Mouse (Mus musculus): ENCODE data around the gene Zfp341. TPM values are rescaled to one million over a fixed set of nuclear protein-coding genes. Genes with fewer than 3 reads are reported as not detected.
A peak's percentile ranks its signal among the peaks of the same experiment; 100 is the strongest.

Gene Zfp341
- total RNA-seq (2022), result 10 to 100 TPM in 3 of 4 experiments, 1 to 10 TPM in 1; 9.5 to 10.9 (median 10.2) TPM

GRCm38 (mm10) chr2:154613118-154614115 is at the start of gene Zfp341, which contains the start of gene 4930519P11Rik:
Gene Zfp341 (plus strand): TSS chr2:154613297.
Gene 4930519P11Rik (minus strand): TSS chr2:154613437.
- DNase-seq (ENCODE audit: low spot score in 2 of 2), result peak; percentile 82 to 86

- DNase-seq (ENCODE audit: low spot score in 2 of 2), result no peak
Observed at GRCm38 (mm10) chr2:154563612-154564170, 49.4 kb upstream of the Zfp341 start.

GRCm38 (mm10) chr2:154565562-154565961 is 47.5 kb upstream of the Zfp341 start:
- no peak for DNase-seq (ENCODE audit: low spot score in 2 of 2)

- no peak for DNase-seq (ENCODE audit: low spot score in 2 of 2)
Observed at GRCm38 (mm10) chr2:154566641-154567040, 46.5 kb upstream of the Zfp341 start.

- DNase-seq (ENCODE audit: low spot score in 2 of 2), result no peak
Observed at GRCm38 (mm10) chr2:154567766-154568165, 45.3 kb upstream of the Zfp341 start.

- DNase-seq (ENCODE audit: low spot score in 2 of 2), result no peak
Observed at GRCm38 (mm10) chr2:154568329-154569070, 44.6 kb upstream of the Zfp341 start.

- DNase-seq (ENCODE audit: low spot score in 2 of 2), result peak in 1 of 2 experiments; percentile 58
Observed at GRCm38 (mm10) chr2:154569071-154569748, 43.9 kb upstream of the Zfp341 start.

- peak; percentile 78 to 86 for DNase-seq (ENCODE audit: low spot score in 2 of 2)
Observed at GRCm38 (mm10) chr2:154569836-154570286, 43.2 kb upstream of the Zfp341 start, which contains the start of gene E2f1. Gene E2f1 (minus strand): TSS chr2:154569892.

- DNase-seq (ENCODE audit: low spot score in 2 of 2), result no peak
Observed at GRCm38 (mm10) chr2:154570666-154571065, 42.4 kb upstream of the Zfp341 start.

GRCm38 (mm10) chr2:154571266-154571665 is 41.8 kb upstream of the Zfp341 start:
- DNase-seq (ENCODE audit: low spot score in 2 of 2), result no peak

- no peak for DNase-seq (ENCODE audit: low spot score in 2 of 2)
Observed at GRCm38 (mm10) chr2:154571976-154572375, 41.1 kb upstream of the Zfp341 start.

- DNase-seq (ENCODE audit: low spot score in 2 of 2), result no peak
Observed at GRCm38 (mm10) chr2:154572996-154573395, 40.1 kb upstream of the Zfp341 start.

GRCm38 (mm10) chr2:154574271-154574670 is 38.8 kb upstream of the Zfp341 start:
- DNase-seq (ENCODE audit: low spot score in 2 of 2), result no peak

GRCm38 (mm10) chr2:154576876-154577743 is 36.0 kb upstream of the Zfp341 start:
- no peak for DNase-seq (ENCODE audit: low spot score in 2 of 2)

GRCm38 (mm10) chr2:154577744-154578067 is 35.4 kb upstream of the Zfp341 start:
- DNase-seq (ENCODE audit: low spot score in 2 of 2), result no peak

- no peak for DNase-seq (ENCODE audit: low spot score in 2 of 2)
Observed at GRCm38 (mm10) chr2:154580586-154580985, 32.5 kb upstream of the Zfp341 start.

GRCm38 (mm10) chr2:154581421-154581820 is 31.7 kb upstream of the Zfp341 start:
- no peak for DNase-seq (ENCODE audit: low spot score in 2 of 2)

GRCm38 (mm10) chr2:154583906-154584872 is 28.9 kb upstream of the Zfp341 start:
- peak; percentile 68 to 96 for DNase-seq (ENCODE audit: low spot score in 2 of 2)

All from left cerebral cortex, adult 8-10 months (tissue).